Mouse (Mus musculus): Measurements from ENCODE around the gene Il18rap.
A peak's percentile ranks its signal among the peaks of the same experiment; 100 is the strongest.
"Not testable (repeated sequence)": the region's sequence is repeated elsewhere in the genome, so short reads cannot be mapped to it uniquely, and the experiment has no call there.

Il18rap gene

DNA sequence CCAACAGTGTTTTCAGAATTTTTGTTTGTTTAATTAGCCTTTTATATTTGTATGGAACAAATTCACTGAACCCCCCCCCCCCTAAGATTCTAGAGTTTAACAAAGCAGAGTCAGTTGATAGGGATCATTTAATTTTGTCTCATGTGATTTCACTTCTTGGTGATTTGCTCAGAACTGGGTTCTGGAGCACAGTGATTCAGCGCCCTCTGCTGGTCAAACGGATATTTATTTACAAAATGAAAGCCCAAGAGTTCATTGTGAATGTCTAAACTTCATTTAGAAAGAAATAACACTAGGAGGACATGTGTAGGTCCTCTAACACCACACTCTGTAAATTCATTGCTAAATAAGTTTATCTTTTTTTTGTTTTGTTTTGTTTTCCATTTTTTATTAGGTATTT is 29.5 kb downstream of the Il18rap start:
- peak; percentile 78 for DNase-seq (ENCODE audit: low spot score)

DNA sequence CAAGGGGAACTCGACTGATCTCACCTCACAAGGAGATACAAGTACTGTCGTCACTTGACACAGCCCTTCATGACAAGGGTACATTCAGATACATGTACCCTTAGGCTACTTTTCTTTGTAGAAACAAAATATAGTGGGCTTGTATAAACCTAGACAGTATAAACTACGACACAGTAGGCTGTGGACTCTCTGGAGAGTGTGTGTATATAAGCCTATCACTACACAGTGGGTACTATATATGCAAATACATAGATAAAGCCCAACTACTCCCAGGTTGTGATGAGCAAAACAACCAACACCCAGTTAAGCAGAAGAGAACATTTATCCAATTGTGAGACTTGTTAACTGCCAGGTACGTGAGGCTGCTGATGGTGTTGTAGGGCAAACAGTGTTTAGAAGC is 31.5 kb downstream of the Il18rap start:
- DNase-seq (ENCODE audit: low spot score), result no peak

DNA sequence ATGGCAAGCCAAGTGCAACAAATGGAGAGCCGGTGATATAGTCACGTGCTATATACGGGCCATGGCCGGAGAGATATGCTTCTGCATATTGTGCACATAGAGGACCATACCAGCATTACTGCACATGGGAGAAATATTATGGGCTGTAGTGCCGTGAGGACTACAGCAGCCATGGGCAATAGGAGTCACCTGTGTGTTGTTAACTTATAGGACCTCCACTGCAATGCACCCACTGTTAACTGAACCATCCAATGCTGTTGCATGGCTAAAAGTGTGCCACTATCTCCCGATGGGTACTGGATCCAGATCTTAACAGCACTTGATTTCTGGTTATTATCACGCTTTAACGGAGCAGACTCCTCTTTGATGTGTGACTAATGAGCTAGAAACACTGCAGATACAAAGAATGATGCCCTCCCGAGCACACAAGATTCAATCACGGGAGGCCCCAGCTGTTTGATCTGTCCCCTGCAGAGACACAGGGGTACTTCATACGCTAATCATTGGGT is 32.0 kb downstream of the Il18rap start:
- no peak for DNase-seq (ENCODE audit: low spot score)

DNA sequence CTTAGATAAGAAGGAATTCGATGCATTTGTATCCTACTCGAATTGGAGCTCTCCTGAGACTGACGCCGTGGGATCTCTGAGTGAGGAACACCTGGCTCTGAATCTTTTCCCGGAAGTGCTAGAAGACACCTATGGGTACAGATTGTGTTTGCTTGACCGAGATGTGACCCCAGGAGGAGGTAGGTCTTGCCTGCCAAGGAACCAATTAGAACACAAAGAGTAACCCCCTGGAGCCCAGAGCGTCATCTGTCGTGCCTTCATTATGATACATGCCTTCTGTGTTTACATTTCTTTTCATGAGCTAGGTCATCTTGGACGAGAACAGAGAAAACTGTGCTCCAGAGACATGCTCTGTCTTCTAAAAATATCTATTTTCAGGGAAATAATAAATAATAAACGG is 32.6 kb downstream of the Il18rap start:
- DNase-seq (ENCODE audit: low spot score), result no peak

DNA sequence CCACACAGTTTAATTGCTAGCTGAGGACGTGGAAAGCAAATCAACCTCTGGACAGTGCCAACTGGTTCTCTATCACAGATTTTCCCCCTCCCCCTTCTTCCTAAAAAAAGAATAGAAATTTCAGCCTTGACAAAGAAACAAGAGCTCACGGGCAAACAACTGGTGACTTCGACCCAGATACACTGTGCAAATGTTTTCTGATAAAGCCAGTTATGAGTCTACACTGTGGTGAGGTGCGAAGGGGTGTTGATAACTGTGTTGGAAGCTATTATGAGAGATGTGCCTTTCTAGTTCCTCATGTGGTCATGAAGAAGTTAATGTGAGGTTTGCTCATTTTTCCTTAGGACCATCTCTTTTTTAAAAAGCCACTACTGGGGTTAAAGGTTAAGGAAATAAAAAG is 54.2 kb downstream of the Il18rap start:
- DNase-seq (ENCODE audit: low spot score), result no peak

GRCm38 (mm10) chr1:40579784-40580183 is 64.6 kb downstream of the Il18rap start, which contains the start of gene Slc9a4:
Slc9a4 (plus strand) TSS chr1:40580081.
- no peak for DNase-seq (ENCODE audit: low spot score)

DNA sequence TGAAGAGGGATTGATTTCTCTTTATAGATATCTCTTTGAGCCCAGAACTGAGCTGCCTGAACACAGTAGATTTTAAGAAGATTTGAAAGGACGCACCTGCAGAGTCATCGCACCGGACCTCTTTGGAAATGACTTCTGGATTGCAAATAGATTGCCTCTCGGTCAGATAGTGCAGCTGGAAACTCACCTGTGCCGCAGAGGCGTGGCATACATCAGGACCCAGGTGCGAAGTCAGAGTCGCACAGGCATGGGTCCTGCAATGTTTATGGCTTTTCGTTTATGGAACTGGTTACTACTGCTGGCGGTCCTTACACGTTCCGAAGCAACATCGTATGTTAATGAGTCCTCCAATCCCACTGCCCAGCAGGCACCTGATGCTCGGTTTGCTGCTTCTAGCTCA is 65.1 kb downstream of the Il18rap start:
- DNase-seq (ENCODE audit: low spot score), result no peak

- no peak for DNase-seq (ENCODE audit: low spot score)
These were observed 71.6 kb downstream of the Il18rap start for GRCm38 (mm10) chr1:40586776-40587175.

DNA sequence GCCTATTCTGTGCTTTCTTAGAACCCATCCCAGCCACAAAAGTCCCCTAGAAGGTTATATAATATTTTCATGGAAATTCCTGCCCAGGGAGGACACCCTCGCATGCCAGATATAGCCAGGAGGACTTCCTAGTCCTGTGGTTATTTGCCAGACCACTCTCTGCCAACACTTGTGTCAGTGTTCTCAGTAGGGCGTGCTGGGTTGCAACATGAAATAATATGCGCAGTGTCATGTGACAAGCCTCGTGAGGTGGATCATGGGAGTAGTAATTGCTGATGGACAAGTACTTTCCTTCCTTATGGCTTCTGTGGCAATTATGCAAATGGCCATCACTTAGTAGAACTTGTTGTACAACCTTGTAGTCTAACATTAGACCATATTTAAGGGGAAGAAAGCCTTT is 75.8 kb downstream of the Il18rap start:
- no peak for DNase-seq (ENCODE audit: low spot score)

GRCm38 (mm10) chr1:40597822-40598221 is 82.7 kb downstream of the Il18rap start:
- DNase-seq (ENCODE audit: low spot score), result no peak

GRCm38 (mm10) chr1:40599661-40600060 is 84.5 kb downstream of the Il18rap start:
- DNase-seq (ENCODE audit: low spot score), result not testable (repeated sequence)

DNA sequence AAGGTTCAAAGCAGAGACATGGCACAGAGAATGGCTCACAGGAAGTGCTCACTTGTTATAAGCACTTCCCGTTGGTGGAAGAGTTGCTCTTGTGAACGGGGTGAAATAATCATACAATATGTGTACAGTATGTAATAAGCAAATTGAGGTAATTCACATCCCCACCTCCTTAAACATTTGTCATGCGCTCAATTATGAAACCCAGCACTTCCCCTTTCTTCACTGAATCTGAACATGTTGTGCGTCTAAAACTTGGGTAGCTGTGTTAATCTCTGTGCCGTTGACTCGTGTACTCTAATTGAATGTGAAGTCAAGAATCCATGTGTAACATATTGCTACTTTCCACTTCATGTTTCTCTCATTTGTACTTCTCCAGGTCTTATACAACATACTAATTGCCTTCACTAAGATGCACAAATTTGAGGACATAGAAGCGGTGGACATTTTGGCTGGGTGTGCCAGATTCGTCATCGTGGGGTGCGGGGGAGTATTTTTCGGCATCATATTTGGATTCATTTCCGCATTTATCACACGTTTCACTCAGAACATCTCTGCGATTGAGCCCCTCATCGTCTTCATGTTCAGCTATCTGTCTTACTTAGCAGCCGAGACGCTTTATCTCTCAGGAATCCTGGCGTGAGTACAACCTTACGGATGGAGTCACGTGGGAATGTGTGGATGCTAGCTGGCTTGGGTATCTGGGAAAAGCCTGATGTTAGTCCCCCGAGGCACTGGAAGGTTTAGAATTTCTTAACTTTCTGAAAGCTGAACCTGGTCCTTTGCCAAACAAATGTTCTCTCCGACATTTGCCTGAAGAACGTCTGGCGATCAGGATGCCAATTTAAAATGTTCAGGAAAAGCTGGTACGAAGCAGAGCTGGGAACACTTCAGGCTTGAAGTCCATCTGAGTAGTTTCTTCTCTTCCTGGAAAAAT is 85.5 kb downstream of the Il18rap start:
- DNase-seq (ENCODE audit: low spot score), result peak; percentile 49
